Comparison of ENCODE assay signal across 17 mouse cellular contexts in the genomic region with DNA sequence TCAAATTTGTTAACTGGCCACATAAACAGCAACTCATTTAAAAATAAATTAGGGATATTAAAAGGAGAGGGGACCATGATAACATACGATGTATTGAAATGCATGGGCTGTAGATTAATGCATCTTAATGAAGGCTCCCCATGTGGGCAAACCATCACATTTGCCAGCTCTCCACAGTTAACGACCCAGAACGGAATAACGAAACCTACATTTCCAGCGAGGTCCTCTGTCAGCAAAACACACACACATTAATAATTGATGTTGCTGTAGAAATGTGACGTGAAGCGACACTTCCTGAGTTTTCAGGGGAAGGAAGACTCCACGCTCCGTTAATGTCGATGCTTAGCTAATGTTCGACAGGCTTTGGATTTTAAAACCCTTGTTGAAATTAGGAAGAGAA. TPM values are rescaled to one million over a fixed set of nuclear protein-coding genes. Genes with fewer than 3 reads are reported as not detected.
"Had no signal": no experiment of that assay in that cellular context is flagged by ENCODE, and none has a peak within 500 bp of the region (broad histone marks: within the 10 kb centered on the region; RNA-seq: fewer than 3 reads in every experiment).

No protein-coding gene starts in this region.

- ATAC-seq: inflammation-experienced regulatory T-cells, adult 6 months; intestine, postnatal 0 days had no signal

- H3K36me3 ChIP-seq: limb, embryonic 13.5 days had no signal

- DNase-seq: kidney, adult 8-10 months; kidney, postnatal 4 days; left cerebral cortex, postnatal 4 days; lung, adult 18-20 months; lung, postnatal 36 days; right cerebral cortex, adult 18-20 months; right cerebral cortex, postnatal 25 days; thymus, postnatal 36 days had no signal

- H3K27ac ChIP-seq: limb, embryonic 13.5 days; liver, embryonic 14.5 days had no signal

- H3K9me3 ChIP-seq: limb, embryonic 13.5 days had no signal

- H3K4me2 ChIP-seq: limb, embryonic 13.5 days had no signal

- H3K9ac ChIP-seq: limb, embryonic 13.5 days; liver, embryonic 14.5 days had no signal

- H3K4me3 ChIP-seq: limb, embryonic 13.5 days had no signal

RNA-seq across cellular contexts. Expression of gene Iqca, which starts 20.8 kb away (rescaled TPM):
- total RNA-seq: liver, adult 2 months; megakaryocyte progenitor cell, adult 5-6 weeks; monocyte, adult 5-6 weeks had no signal
- polyA plus RNA-seq: inflammation-experienced regulatory T-cells, adult 6 months; liver, adult 2 months; small intestine, adult 2 months; stomach, embryonic 16.5 days had no signal
